Comparison of ENCODE assay signal across 10 mouse cellular contexts in genomic region chr5:120130163-120130562, GRCm38 (mm10). TPM values are rescaled to one million over a fixed set of nuclear protein-coding genes. Genes with fewer than 3 reads are reported as not detected.
DNase-seq lines count a peak whose midpoint lies in the region; ATAC-seq and TF ChIP-seq lines count a peak whose summit lies in the region.
"Had no signal": no experiment of that assay in that cellular context is flagged by ENCODE, and none has a peak within 500 bp of the region (broad histone marks: within the 10 kb centered on the region; RNA-seq: fewer than 3 reads in every experiment).

No protein-coding gene starts in this region.

- no peak for TF ChIP-seq CTCF in lung, embryonic 14.5 days (IDR thresholded peaks at IDR 0.05; ENCODE audit: low read depth)

- no peak overlapping the region for H3K4me2 ChIP-seq in lung, embryonic 14.5 days
- H3K4me2 ChIP-seq in forebrain, embryonic 12.5 days = no peak overlapping the region
- H3K4me2 ChIP-seq: hindbrain, embryonic 15.5 days had no signal

- H3K4me3 ChIP-seq in lung, embryonic 14.5 days (ENCODE audit: low read depth, low read length) = no peak overlapping the region
- no peak overlapping the region for H3K4me3 ChIP-seq in forebrain, embryonic 12.5 days (replicated peaks)
- H3K4me3 ChIP-seq: hindbrain, embryonic 15.5 days had no signal

- H3K9ac ChIP-seq in lung, embryonic 14.5 days = no peak overlapping the region
- no peak overlapping the region for H3K9ac ChIP-seq in forebrain, embryonic 12.5 days
- H3K9ac ChIP-seq: hindbrain, embryonic 15.5 days had no signal

- no peaks in the 10 kb centered on the region for H3K27me3 ChIP-seq in lung, embryonic 14.5 days (ENCODE audit: insufficient read depth, low read length)
- no peaks in the 10 kb centered on the region for H3K27me3 ChIP-seq in splenic B cell, adult 2 months (ENCODE audit: control insufficient read depth, insufficient read depth, low read length, poor library complexity, severe bottlenecking)
- no peaks in the 10 kb centered on the region for H3K27me3 ChIP-seq in forebrain, embryonic 12.5 days
- H3K27me3 ChIP-seq: hindbrain, embryonic 15.5 days had no signal

- H3K27ac ChIP-seq in lung, embryonic 14.5 days (ENCODE audit: low read depth) = no peak overlapping the region
- H3K27ac ChIP-seq in forebrain, embryonic 12.5 days = no peak overlapping the region
- H3K27ac ChIP-seq: hindbrain, embryonic 15.5 days had no signal

- peak; percentile 27 for DNase-seq in lung, embryonic 14.5 days
- DNase-seq in lung, postnatal 14 days = no peak
- DNase-seq in MN1 (ENCODE audit: low spot score) = peak; percentile 20
- peak; percentile 77 for DNase-seq in induced T-regulatory cell, adult 2 months (ENCODE audit: low read depth)
- peak; percentile 72 for DNase-seq in splenic B cell, adult 2 months (ENCODE audit: low read depth, low spot score)
- no peak for DNase-seq in frontal cortex, postnatal 25 days (ENCODE audit: low spot score in 2 of 2)
- no peak for DNase-seq in kidney, postnatal 10 days
- DNase-seq: right cerebral cortex, postnatal 14 days had no signal

- no peak for ATAC-seq in lung, embryonic 14.5 days (ENCODE audit: insufficient read depth)
- no peak for ATAC-seq in forebrain, embryonic 12.5 days (ENCODE audit: low FRiP score)

- 93% methylated on average over 2 of the region's 2 CpGs for WGBS in lung, embryonic 14.5 days
- WGBS in forebrain, embryonic 12.5 days = 96% methylated on average over 2 of the region's 2 CpGs

- no peaks in the 10 kb centered on the region for H3K4me1 ChIP-seq in lung, embryonic 14.5 days (ENCODE audit: insufficient read depth)
- no peaks in the 10 kb centered on the region for H3K4me1 ChIP-seq in forebrain, embryonic 12.5 days
- H3K4me1 ChIP-seq: hindbrain, embryonic 15.5 days had no signal

- no peaks in the 10 kb centered on the region for H3K9me3 ChIP-seq in lung, embryonic 14.5 days (ENCODE audit: low read depth, low read length)
- no peaks in the 10 kb centered on the region for H3K9me3 ChIP-seq in forebrain, embryonic 12.5 days
- H3K9me3 ChIP-seq: hindbrain, embryonic 15.5 days had no signal

- H3K36me3 ChIP-seq in lung, embryonic 14.5 days (ENCODE audit: insufficient read depth) = peaks cover 79% of the 10 kb centered on the region
- H3K36me3 ChIP-seq in splenic B cell, adult 2 months (ENCODE audit: control insufficient read depth, insufficient read depth, low read length, poor library complexity, severe bottlenecking) = peaks cover 6% of the 10 kb centered on the region
- peaks cover 82% of the 10 kb centered on the region for H3K36me3 ChIP-seq in forebrain, embryonic 12.5 days (replicated peaks)

RNA-seq across cellular contexts. Expression of gene Rbm19, which starts 13.9 kb away (rescaled TPM):
- 23.0 and 26.9 TPM in 2 replicates for polyA plus RNA-seq in lung, embryonic 14.5 days (2014; fragmentation: Nextera tagmentation; extraction: Ambion mirVana)
- polyA plus RNA-seq in forebrain, embryonic 12.5 days (2016; fragmentation: Nextera tagmentation; extraction: Ambion mirVana) = 27.5 and 32.9 TPM in 2 replicates

Comparison
In these comparisons a context has a peak if more than half of its experiments do, and no peak if none do; other contexts are left out.
1. DNase-seq: peak in lung, embryonic 14.5 days (single experiment), MN1 (single experiment), induced T-regulatory cell, adult 2 months (single experiment) and splenic B cell, adult 2 months (single experiment); none in lung, postnatal 14 days (single experiment), frontal cortex, postnatal 25 days (0 of 2) and kidney, postnatal 10 days (single experiment).